Mouse (Mus musculus) stomach, embryonic 15.5 days (tissue): ENCODE measurements around the gene Btd. TPM values are rescaled to one million over a fixed set of nuclear protein-coding genes. Genes with fewer than 3 reads are reported as not detected.
A peak's percentile ranks its signal among the peaks of the same experiment; 100 is the strongest.

Experiments
- ATAC-seq: fragments of 200-750 bp; cut with Nextera tagmentation; 2 replicates; pipeline ENCODE4 v1.8.0; 2017; ENCODE audit warnings: low read depth, moderate number of reproducible peaks, moderate TSS enrichment; ENCODE audit not compliant: insufficient read depth, low FRiP score
- H3K27ac ChIP-seq: fragments of 300-500 bp; sonication (generic); 2 replicates; pipeline ENCODE4 v1.5.1; 2015; ENCODE audit warnings: mild to moderate bottlenecking, inconsistent platforms
- H3K27me3 ChIP-seq: fragments of 300-500 bp; sonication (generic); replicated peaks from 2 replicates; pipeline ENCODE4 v1.6.1; 2015; ENCODE audit warnings: inconsistent platforms
- H3K36me3 ChIP-seq: fragments of 300-500 bp; sonication (generic); 2 replicates; pipeline ENCODE4 v1.6.1; 2015; ENCODE audit warnings: inconsistent platforms
- H3K4me1 ChIP-seq: fragments of 300-500 bp; sonication (generic); 2 replicates; pipeline ENCODE4 v1.6.1; 2015; ENCODE audit warnings: inconsistent platforms
- H3K4me2 ChIP-seq: fragments of 300-500 bp; sonication (generic); 2 replicates; pipeline ENCODE4 v1.6.1; 2015; ENCODE audit warnings: mild to moderate bottlenecking, inconsistent platforms
- H3K4me3 ChIP-seq: fragments of 300-500 bp; sonication (generic); replicated peaks from 2 replicates; pipeline ENCODE4 v1.5.1; 2015; ENCODE audit warnings: inconsistent platforms
- H3K9ac ChIP-seq: fragments of 300-500 bp; sonication (generic); 2 replicates; pipeline ENCODE4 v1.6.1; 2015; ENCODE audit warnings: inconsistent platforms
- H3K9me3 ChIP-seq: fragments of 300-500 bp; sonication (generic); 2 replicates; pipeline ENCODE4 v1.6.1; 2016; ENCODE audit warnings: inconsistent platforms
- WGBS: fragments of 180-500 bp; shearing (Covaris S2); methylation state at CpG from one replicate; pipeline ENCODE4 v1.1.7; 2015; 5-methylcytosine and 5-hydroxymethylcytosine counted together
- polyA plus RNA-seq: library from polyadenylated mRNA; unstranded; fragments of >200 nt; fragmentation: Nextera tagmentation; extraction: Ambion mirVana; gene quantifications from 2 replicates; pipeline ENCODE4 v1.2.1, GENCODE M21; 2015

Gene Btd
- polyA plus RNA-seq, 1 experiment from 2014 or later = 27.5 TPM

GRCm38 (mm10) chr14:31669161-31669611, 28.4 kb downstream of the Btd start:
- 54% methylated on average over 13 of the region's 13 CpGs for WGBS
- ATAC-seq = peak; percentile 29; the same call in 1 of the 2 replicates

DNA sequence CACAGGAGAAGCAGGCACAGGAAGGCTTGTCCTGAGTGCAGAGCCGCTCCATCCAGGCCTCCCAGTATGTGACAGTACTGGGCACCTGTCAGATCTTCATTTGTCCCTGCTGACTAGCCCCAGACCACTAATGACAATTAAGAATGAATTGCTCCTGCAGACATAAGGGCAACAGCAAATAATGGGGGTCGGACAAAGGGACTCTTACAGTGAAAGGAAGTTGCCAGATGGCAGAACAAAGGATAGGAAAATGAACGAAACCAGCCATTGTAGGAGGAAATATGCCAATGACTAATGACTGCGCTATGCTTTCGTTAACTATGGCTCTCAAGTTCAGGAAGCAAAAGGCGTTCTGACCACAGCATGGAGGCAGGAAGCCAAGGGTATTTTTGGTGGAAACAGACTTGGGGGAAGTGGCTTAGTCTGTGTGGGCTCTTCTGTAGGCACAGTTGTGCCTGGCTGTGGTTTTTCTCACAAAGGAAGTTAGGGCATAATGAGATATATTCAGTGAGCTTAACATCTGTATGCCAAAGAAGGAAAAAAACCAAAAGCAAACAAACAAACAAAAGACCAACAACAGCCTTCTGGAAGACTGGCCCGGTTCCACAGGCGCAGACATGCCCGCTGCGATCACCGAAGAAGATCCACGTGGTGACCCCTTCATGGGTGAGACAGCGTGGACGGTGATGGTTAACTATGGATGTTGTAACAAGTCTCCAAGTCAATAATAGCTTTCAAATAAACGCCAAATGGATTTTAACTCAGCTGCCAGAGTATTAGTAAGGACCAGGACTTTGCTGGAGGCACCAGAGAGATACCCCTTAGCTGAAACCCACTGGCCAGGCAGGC, 29.0 kb downstream of the Btd start:
- H3K9me3 ChIP-seq = no peaks in the 10 kb centered on the region
- H3K4me2 ChIP-seq = no peak overlapping the region
- 68% methylated on average over 15 of the region's 15 CpGs for WGBS
- no peak overlapping the region for H3K4me3 ChIP-seq
- H3K27ac ChIP-seq = peak overlapping the region; percentile 72
- H3K36me3 ChIP-seq = peaks cover 13% of the 10 kb centered on the region
- no peak overlapping the region; the same call in 1 of the 2 replicates for H3K9ac ChIP-seq
- ATAC-seq = no peak
- 0 out of 2 replicates have a peak, but pooled peaks cover 8% of the 10 kb centered on the region for H3K4me1 ChIP-seq
- H3K27me3 ChIP-seq = no peaks in the 10 kb centered on the region

More at GRCm38 (mm10) chr14:31669161-31669611, 28.4 kb downstream of the Btd start:
- Histone ChIP-seq H3K9me3 (no peaks in the 10 kb centered on the region), H3K4me1 (0 out of 2 replicates have a peak, but pooled peaks cover 8% of the 10 kb centered on the region), H3K27me3 (no peaks in the 10 kb centered on the region), H3K4me3 (no peak overlapping the region), H3K36me3 (peaks cover 13% of the 10 kb centered on the region), H3K9ac (no peak overlapping the region), H3K27ac (peak overlapping the region; percentile 72), H3K4me2 (no peak overlapping the region; the same call in 1 of the 2 replicates)

DNA sequence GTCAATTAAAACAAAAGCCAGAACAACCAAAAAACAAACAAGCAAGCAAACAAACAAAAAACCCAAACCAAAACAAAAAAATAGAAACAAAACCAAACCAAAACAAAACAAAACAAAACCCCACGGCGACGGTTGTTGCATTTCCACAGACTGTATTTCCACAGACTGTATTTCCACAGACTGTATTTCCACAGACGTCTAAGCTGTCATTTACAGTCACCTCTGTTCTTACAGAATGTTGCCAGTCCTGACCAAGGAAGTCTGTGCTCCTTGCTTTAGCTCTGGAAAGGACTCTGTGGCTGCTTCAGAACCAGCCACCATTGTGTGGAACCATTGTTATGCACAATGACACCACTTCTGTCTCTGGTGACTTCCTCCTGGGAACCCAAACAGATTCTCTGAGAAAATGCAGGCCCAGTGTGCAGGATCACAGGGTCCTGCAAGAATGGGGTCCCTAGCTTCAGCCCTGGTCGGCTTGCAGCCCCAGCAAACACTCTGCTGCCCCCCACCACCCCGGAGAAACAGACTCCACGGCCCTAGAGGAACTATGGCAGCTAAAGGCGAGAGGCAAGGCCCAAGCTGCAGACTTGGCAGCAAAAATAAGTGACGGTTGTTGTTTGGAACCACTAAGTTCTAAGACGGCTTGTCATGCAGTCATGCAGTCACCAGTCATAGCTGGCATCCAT, 30.9 kb downstream of the Btd start:
- no peak overlapping the region for H3K4me3 ChIP-seq
- 64% methylated on average over 10 of the region's 10 CpGs for WGBS
- H3K4me2 ChIP-seq = no peak overlapping the region
- H3K36me3 ChIP-seq = peaks cover 12% of the 10 kb centered on the region
- ATAC-seq = no peak
- no peak overlapping the region for H3K9ac ChIP-seq
- no peaks in the 10 kb centered on the region for H3K27me3 ChIP-seq
- 0 out of 2 replicates have a peak, but pooled peaks cover 3% of the 10 kb centered on the region for H3K4me1 ChIP-seq
- H3K9me3 ChIP-seq = no peaks in the 10 kb centered on the region
- H3K27ac ChIP-seq = no peak overlapping the region

DNA sequence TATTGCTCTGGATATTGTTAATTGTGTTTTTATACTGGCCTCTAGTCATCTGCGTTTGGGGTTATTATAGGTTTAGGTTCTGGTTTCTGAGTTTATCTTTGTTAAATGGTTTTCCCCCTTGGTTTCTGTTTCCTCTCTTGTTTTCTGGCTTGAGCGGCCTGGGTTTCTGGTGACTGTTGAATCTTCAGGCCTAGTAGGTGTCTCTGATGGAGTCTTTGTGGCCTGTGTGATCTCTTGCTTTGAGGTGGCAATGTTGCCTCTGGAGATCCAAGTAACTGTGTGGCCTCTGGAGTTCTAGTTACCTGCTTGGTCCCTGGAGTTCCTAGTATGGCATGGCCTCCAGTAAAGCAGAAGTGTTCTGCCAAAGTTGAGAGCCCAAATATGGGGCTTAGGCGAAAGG, 39.8 kb downstream of the Btd start:
- 91% methylated on average over 3 of the region's 3 CpGs for WGBS
- Histone ChIP-seq H3K9ac (no peak overlapping the region), H3K4me2 (no peak overlapping the region), H3K9me3 (no peaks in the 10 kb centered on the region), H3K4me1 (0 out of 2 replicates have a peak, but pooled peaks cover 3% of the 10 kb centered on the region), H3K4me3 (no peak overlapping the region), H3K36me3 (no peaks in the 10 kb centered on the region), H3K27me3 (no peaks in the 10 kb centered on the region), H3K27ac (no peak overlapping the region)
- ATAC-seq = no peak

- Histone ChIP-seq H3K36me3 (no peaks in the 10 kb centered on the region), H3K9me3 (no peaks in the 10 kb centered on the region), H3K27me3 (no peaks in the 10 kb centered on the region), H3K27ac (no peak overlapping the region), H3K4me2 (no peak overlapping the region), H3K4me3 (no peak overlapping the region), H3K9ac (no peak overlapping the region), H3K4me1 (0 out of 2 replicates have a peak, but pooled peaks cover 3% of the 10 kb centered on the region)
- ATAC-seq = no peak
- WGBS = 75% methylated on average over 9 of the region's 9 CpGs
Observed at GRCm38 (mm10) chr14:31681291-31681690, 40.5 kb downstream of the Btd start.

GRCm38 (mm10) chr14:31681931-31682555, 41.2 kb downstream of the Btd start:
- ATAC-seq = no peak
- 0 out of 2 replicates have a peak, but pooled peaks cover 3% of the 10 kb centered on the region for H3K4me1 ChIP-seq
- no peak overlapping the region for H3K4me3 ChIP-seq
- H3K27me3 ChIP-seq = no peaks in the 10 kb centered on the region
- peak overlapping the region; percentile 22; the same call in 1 of the 2 replicates for H3K27ac ChIP-seq
- no peaks in the 10 kb centered on the region for H3K36me3 ChIP-seq
- no peak overlapping the region for H3K4me2 ChIP-seq
- no peak overlapping the region for H3K9ac ChIP-seq
- WGBS = 44% methylated on average over 5 of the region's 5 CpGs
- H3K9me3 ChIP-seq = no peaks in the 10 kb centered on the region

GRCm38 (mm10) chr14:31683610-31684009, 42.8 kb downstream of the Btd start:
- H3K4me3 ChIP-seq = no peak overlapping the region
- no peaks in the 10 kb centered on the region for H3K9me3 ChIP-seq
- H3K27ac ChIP-seq = no peak overlapping the region
- no peak overlapping the region for H3K4me2 ChIP-seq
- H3K27me3 ChIP-seq = no peaks in the 10 kb centered on the region
- 79% methylated on average over 2 of the region's 2 CpGs for WGBS
- H3K4me1 ChIP-seq = 0 out of 2 replicates have a peak, but pooled peaks cover 3% of the 10 kb centered on the region
- no peak overlapping the region for H3K9ac ChIP-seq
- H3K36me3 ChIP-seq = no peaks in the 10 kb centered on the region
- no peak for ATAC-seq

DNA sequence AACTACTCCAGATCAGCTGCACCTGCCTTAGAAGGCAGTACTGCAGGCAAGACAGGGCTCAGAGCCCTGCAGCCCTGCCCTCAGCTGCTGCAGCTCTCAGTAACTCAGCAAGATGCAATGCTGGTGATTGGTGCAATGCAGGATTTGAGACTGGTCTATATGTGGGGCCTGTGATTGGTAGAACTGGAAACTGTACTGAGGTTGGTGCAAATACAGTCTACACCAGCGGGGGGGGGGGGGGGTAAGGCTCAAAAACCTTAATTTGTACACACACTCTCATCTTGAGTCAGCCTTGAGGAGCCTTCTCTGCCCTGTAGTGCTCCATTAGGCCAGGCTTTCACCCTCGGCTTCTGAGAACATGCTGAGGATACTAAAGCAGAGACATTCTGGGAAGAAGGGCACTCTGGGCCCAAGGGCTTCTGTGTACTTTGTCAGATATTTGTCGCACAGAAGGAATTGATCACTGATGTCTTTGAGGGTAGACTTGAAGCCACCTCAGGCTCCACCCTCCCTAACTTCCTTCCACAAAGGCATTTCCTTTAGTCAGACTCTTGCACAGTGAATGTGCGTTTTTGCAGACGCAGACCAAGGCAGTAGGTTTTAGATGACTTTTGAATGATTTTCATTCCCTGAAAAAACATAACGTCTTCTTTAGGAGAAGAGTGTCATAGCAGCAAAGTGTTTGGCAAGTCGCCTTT, 43.7 kb downstream of the Btd start:
- no peaks in the 10 kb centered on the region for H3K9me3 ChIP-seq
- H3K4me3 ChIP-seq = no peak overlapping the region
- 0 out of 2 replicates have a peak, but pooled peaks cover 3% of the 10 kb centered on the region for H3K4me1 ChIP-seq
- no peak overlapping the region for H3K9ac ChIP-seq
- no peaks in the 10 kb centered on the region for H3K36me3 ChIP-seq
- no peak overlapping the region for H3K27ac ChIP-seq
- H3K4me2 ChIP-seq = no peak overlapping the region
- ATAC-seq = no peak
- H3K27me3 ChIP-seq = no peaks in the 10 kb centered on the region
- 61% methylated on average over 7 of the region's 7 CpGs for WGBS

DNA sequence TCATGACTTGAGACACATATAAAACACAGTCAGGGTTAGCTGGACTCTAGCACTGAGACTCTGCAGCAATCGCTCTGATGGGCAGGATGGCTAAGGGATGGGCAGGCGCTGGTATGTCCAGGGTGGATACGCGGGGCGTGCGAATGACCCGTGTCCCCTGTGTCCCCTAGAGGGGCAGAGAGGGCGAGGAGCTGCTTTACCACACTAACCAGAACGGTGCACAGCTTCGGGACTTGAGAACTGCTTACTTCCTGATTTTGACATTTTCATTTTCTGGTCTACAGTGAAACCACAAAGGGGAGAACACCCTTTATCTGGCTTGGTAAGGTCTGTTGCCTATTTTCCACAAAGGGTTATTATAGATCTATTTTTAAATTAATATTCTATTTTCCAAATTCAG, 44.9 kb downstream of the Btd start:
- WGBS = 77% methylated on average over 10 of the region's 10 CpGs
- Histone ChIP-seq H3K4me1 (0 out of 2 replicates have a peak, but pooled peaks cover 3% of the 10 kb centered on the region), H3K9me3 (no peaks in the 10 kb centered on the region), H3K9ac (no peak overlapping the region), H3K27me3 (no peaks in the 10 kb centered on the region), H3K4me3 (no peak overlapping the region), H3K4me2 (no peak overlapping the region), H3K36me3 (no peaks in the 10 kb centered on the region), H3K27ac (no peak overlapping the region)
- no peak for ATAC-seq

- no peak overlapping the region for H3K4me2 ChIP-seq
- WGBS = 77% methylated on average over 1 of the region's 1 CpGs
Observed at GRCm38 (mm10) chr14:31686231-31686630, 45.4 kb downstream of the Btd start.

DNA sequence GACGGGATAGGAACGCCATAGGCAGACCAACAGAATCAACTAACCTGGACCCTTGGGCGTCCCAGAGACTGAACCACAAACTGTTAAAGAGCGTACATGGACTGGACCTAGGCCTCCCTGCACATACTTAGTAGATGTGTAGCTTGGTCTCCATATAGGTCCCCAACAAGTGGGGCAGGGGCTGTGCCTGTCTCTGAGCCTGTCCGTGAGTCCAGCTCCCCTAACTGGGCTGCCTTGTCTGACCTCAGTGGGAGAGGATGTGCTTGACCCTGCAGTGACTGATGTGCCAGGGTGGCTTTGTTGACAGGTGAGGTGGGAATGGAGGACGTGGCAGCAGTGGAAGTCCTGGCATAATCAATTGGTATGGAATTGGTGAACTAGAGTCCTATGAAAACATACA, 51.7 kb downstream of the Btd start:
- no peaks in the 10 kb centered on the region for H3K36me3 ChIP-seq
- ATAC-seq = no peak
- 84% methylated on average over 6 of the region's 6 CpGs for WGBS
- H3K4me3 ChIP-seq = no peak overlapping the region
- no peak overlapping the region for H3K9ac ChIP-seq
- no peak overlapping the region for H3K4me2 ChIP-seq
- H3K27me3 ChIP-seq = no peaks in the 10 kb centered on the region
- H3K9me3 ChIP-seq = no peaks in the 10 kb centered on the region
- H3K27ac ChIP-seq = no peak overlapping the region
- no peaks in the 10 kb centered on the region for H3K4me1 ChIP-seq

More at GRCm38 (mm10) chr14:31686231-31686630, 45.4 kb downstream of the Btd start:
- no peaks in the 10 kb centered on the region for H3K27me3 ChIP-seq
- 0 out of 2 replicates have a peak, but pooled peaks cover 3% of the 10 kb centered on the region for H3K4me1 ChIP-seq
- no peak overlapping the region for H3K27ac ChIP-seq
- no peaks in the 10 kb centered on the region for H3K36me3 ChIP-seq
- no peaks in the 10 kb centered on the region for H3K9me3 ChIP-seq
- ATAC-seq = no peak
- no peak overlapping the region for H3K4me3 ChIP-seq
- H3K9ac ChIP-seq = no peak overlapping the region
